Mouse (Mus musculus): ENCODE data around the gene Tube1. TPM values are rescaled to one million over a fixed set of nuclear protein-coding genes. Genes with fewer than 3 reads are reported as not detected.

Tube1 gene
- 1.1 and 1.8 TPM in 2 replicates for total RNA-seq (2014; rRNA removed)
- polyA plus RNA-seq (2012; rRNA removed) = 0.72 and 0.75 TPM in 2 replicates

DNA sequence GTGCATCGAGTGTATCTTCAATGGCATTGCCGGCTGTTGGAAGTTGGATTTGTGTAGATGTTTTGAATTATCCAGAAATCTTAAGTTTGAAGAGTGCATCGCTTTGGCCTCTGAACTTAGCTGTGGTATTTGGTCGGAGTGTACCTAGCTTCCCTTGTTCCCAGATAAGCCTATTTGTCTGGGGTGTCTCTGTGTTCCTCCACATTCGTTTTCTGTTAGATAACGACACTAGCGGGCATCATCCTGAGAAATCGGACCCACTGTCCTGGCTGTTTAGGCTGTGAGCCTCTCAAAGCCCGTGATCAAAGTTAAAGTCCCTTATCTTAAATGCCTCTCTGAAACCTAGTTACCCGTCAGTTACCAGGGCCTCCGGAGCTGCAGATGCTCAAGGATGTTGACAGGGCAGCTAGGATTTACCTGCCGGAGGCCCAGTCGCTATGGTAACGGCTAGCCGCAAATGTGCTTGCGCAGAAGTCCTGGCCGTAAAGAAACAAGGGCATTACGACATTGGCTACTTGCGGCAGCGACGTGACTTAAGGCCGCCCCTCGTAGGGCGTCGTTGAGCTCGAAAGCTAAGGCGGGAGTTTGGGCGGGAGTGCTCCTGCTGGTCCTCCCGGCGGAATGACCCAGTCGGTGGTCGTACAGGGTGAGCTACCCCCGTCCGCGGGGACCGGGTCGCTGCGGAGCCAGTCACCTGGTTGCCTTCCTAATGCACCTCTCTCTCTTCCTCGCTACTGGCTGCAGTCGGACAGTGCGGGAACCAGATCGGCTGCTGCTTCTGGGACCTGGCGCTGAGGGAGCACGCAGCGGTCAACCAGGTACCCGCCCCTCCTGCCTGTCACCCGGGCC lies at the start of gene Tube1, which contains the start of gene Fam229b:
TSS of gene Tube1 (plus strand) at position 515 of the 849 bp plus-strand sequence.
TSS of gene Fam229b (minus strand) at position 453 of the 849 bp plus-strand sequence.
- TF ChIP-seq CTCF (IDR thresholded peaks at IDR 0.05; ENCODE audit: low read depth, low read length) = no peak
- TF ChIP-seq POLR2A (IDR thresholded peaks at IDR 0.05; ENCODE audit: extremely low read depth, insufficient read depth, low read length) = no peak
- peak; percentile 88 for DNase-seq (ENCODE audit: extremely low read depth, low read depth, low spot score)
- Histone ChIP-seq H3K4me3 (ENCODE audit: insufficient read depth, low read depth, low read length) (peak within 1 kb of the TSS; percentile 80), H3K27ac (replicated peaks; ENCODE audit: insufficient read depth, low read depth, low read length) (no peak within 1 kb of the TSS), H3K9ac (ENCODE audit: low read depth, low read length) (peak within 1 kb of the TSS; percentile 62), H3K79me2 (ENCODE audit: control insufficient read depth, insufficient read depth, low read length) (no peaks in the 10 kb centered on the region), H3K27me3 (ENCODE audit: control insufficient read depth, insufficient read depth, low read length) (no peaks in the 10 kb centered on the region), H3K4me1 (ENCODE audit: control insufficient read depth, insufficient read depth, low read length) (no peaks in the 10 kb centered on the region), H3K36me3 (ENCODE audit: control insufficient read depth, insufficient read depth, low read length) (no peaks in the 10 kb centered on the region)
- 4% methylated on average over 47 of the region's 47 CpGs for WGBS

DNA sequence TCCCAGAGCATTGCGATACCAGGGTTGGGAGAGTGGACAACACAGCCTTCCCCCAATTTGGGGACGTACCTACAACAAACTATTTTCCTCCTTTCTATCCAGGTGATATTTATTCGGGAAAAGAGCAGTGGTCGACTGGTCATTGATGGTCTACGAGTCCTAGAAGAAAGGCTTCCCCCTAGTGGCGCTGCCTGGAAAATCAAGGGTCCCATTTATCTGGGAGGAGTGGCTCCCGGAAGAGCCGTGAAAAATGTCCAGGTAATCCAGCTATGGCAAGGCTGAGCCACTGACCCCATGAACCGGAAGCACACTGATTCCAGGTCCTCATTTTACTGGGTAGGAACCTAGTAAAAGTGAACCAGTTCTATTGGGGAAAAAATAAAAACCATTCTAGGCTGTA lies 36.8 kb upstream of the Tube1 start:
- H3K27ac ChIP-seq (replicated peaks; ENCODE audit: insufficient read depth, low read depth, low read length) = no peak overlapping the region
- no peak overlapping the region for H3K9ac ChIP-seq (ENCODE audit: low read depth, low read length)
- WGBS = 81% methylated on average over 9 of the region's 9 CpGs
- no peaks in the 10 kb centered on the region for H3K4me1 ChIP-seq (ENCODE audit: control insufficient read depth, insufficient read depth, low read length)
- TF ChIP-seq CTCF (IDR thresholded peaks at IDR 0.05; ENCODE audit: low read depth, low read length) (peak; percentile 26; the same call in 1 of the 2 replicates), POLR2A (IDR thresholded peaks at IDR 0.05; ENCODE audit: extremely low read depth, insufficient read depth, low read length) (no peak)
- H3K4me3 ChIP-seq (ENCODE audit: insufficient read depth, low read depth, low read length) = no peak overlapping the region
- H3K27me3 ChIP-seq (ENCODE audit: control insufficient read depth, insufficient read depth, low read length) = no peaks in the 10 kb centered on the region
- H3K79me2 ChIP-seq (ENCODE audit: control insufficient read depth, insufficient read depth, low read length) = no peaks in the 10 kb centered on the region
- no peak for DNase-seq (ENCODE audit: extremely low read depth, low read depth, low spot score)
- H3K36me3 ChIP-seq (ENCODE audit: control insufficient read depth, insufficient read depth, low read length) = peaks cover 1% of the 10 kb centered on the region; the same call in 1 of the 2 replicates

DNA sequence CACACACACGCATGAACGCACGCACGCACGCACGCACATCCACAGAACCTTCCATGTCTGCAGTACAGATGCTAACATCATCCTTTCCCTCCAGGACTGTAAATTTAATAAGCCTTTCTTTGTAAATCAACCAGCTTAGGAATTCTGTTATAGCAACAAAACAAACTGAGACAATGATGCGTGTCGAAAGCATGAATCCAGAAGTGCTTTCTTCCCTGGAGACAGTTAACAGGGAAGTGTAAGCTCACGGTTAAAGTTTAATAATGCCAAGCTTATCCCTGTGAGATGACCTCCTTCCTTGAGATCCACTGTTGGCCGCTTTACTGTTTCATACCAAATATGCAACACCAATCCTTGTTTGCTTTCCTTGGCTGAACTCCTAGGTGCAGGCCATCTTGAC lies 35.0 kb upstream of the Tube1 start:
- H3K36me3 ChIP-seq (ENCODE audit: control insufficient read depth, insufficient read depth, low read length) = peaks cover 1% of the 10 kb centered on the region; the same call in 1 of the 2 replicates
- 95% methylated on average over 10 of the region's 10 CpGs for WGBS
- no peaks in the 10 kb centered on the region for H3K27me3 ChIP-seq (ENCODE audit: control insufficient read depth, insufficient read depth, low read length)
- H3K4me1 ChIP-seq (ENCODE audit: control insufficient read depth, insufficient read depth, low read length) = no peaks in the 10 kb centered on the region
- no peak overlapping the region for H3K4me3 ChIP-seq (ENCODE audit: insufficient read depth, low read depth, low read length)
- TF ChIP-seq POLR2A (IDR thresholded peaks at IDR 0.05; ENCODE audit: extremely low read depth, insufficient read depth, low read length) (no peak), CTCF (IDR thresholded peaks at IDR 0.05; ENCODE audit: low read depth, low read length) (no peak)
- no peak overlapping the region for H3K27ac ChIP-seq (replicated peaks; ENCODE audit: insufficient read depth, low read depth, low read length)
- no peak overlapping the region for H3K9ac ChIP-seq (ENCODE audit: low read depth, low read length)
- no peaks in the 10 kb centered on the region for H3K79me2 ChIP-seq (ENCODE audit: control insufficient read depth, insufficient read depth, low read length)
- DNase-seq (ENCODE audit: extremely low read depth, low read depth, low spot score) = no peak

DNA sequence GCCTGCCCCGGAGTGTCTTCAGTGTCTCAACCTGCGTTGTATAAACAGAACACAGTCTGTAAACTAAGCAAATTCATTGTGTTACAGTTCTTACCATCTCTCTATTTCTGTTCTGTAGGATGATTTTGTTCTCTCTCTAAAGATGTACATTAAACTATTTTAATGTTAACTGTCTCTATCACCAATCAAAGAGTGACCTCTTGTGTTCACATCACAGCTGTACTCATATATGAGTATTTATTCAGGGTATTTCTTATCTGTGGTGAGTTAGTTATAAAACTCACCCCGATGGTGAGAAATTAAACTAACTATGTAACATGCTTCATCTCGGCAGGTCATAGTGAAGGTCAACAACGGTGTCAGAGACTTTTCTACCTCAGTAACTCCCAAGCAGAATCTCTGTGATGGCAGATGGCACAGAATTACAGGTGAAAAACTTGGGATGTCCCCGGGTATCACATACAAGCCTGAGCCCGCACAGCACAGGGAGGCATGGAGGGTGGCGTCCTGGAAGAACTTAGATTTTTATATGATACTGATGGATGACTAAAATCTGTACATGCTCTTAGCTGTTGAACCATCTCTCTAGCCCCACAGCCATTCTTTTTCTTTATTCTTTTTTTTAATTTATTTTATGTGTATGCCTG lies 28.9 kb upstream of the Tube1 start:
- H3K4me1 ChIP-seq (ENCODE audit: control insufficient read depth, insufficient read depth, low read length) = no peaks in the 10 kb centered on the region
- H3K27me3 ChIP-seq (ENCODE audit: control insufficient read depth, insufficient read depth, low read length) = no peaks in the 10 kb centered on the region
- no peak overlapping the region for H3K9ac ChIP-seq (ENCODE audit: low read depth, low read length)
- no peak for DNase-seq (ENCODE audit: extremely low read depth, low read depth, low spot score)
- H3K4me3 ChIP-seq (ENCODE audit: insufficient read depth, low read depth, low read length) = no peak overlapping the region
- H3K27ac ChIP-seq (replicated peaks; ENCODE audit: insufficient read depth, low read depth, low read length) = no peak overlapping the region
- 93% methylated on average over 8 of the region's 8 CpGs for WGBS
- no peaks in the 10 kb centered on the region for H3K79me2 ChIP-seq (ENCODE audit: control insufficient read depth, insufficient read depth, low read length)
- H3K36me3 ChIP-seq (ENCODE audit: control insufficient read depth, insufficient read depth, low read length) = no peaks in the 10 kb centered on the region; the same call in 1 of the 2 replicates
- TF ChIP-seq POLR2A (IDR thresholded peaks at IDR 0.05; ENCODE audit: extremely low read depth, insufficient read depth, low read length) (no peak), CTCF (IDR thresholded peaks at IDR 0.05; ENCODE audit: low read depth, low read length) (no peak)

DNA sequence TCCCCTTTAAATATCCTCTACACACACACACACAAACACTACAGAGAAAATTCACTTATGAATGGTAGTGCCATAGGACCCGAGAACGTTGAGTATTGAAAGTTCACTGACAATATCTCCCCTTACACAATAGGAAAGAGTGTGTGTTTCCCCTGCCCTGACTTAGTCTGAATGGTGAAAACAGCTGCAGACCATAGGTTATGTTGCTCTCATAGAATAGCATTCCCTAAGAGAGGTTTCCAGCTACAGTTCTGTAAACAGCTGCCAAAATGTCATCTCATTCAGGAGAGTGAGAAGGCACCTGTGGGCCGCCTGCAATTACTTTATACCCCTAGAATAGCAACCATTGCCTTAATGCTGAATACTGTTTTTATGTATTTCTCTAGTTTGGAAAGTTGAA lies 27.4 kb upstream of the Tube1 start:
- 78% methylated on average over 3 of the region's 3 CpGs for WGBS

More for the DNA sequence above, 27.4 kb upstream of the Tube1 start:
- no peak for DNase-seq (ENCODE audit: extremely low read depth, low read depth, low spot score)
- Histone ChIP-seq H3K4me3 (ENCODE audit: insufficient read depth, low read depth, low read length) (no peak overlapping the region), H3K27ac (replicated peaks; ENCODE audit: insufficient read depth, low read depth, low read length) (no peak overlapping the region), H3K36me3 (ENCODE audit: control insufficient read depth, insufficient read depth, low read length) (no peaks in the 10 kb centered on the region; the same call in 1 of the 2 replicates), H3K79me2 (ENCODE audit: control insufficient read depth, insufficient read depth, low read length) (no peaks in the 10 kb centered on the region), H3K4me1 (ENCODE audit: control insufficient read depth, insufficient read depth, low read length) (no peaks in the 10 kb centered on the region), H3K9ac (ENCODE audit: low read depth, low read length) (no peak overlapping the region), H3K27me3 (ENCODE audit: control insufficient read depth, insufficient read depth, low read length) (no peaks in the 10 kb centered on the region)
- TF ChIP-seq CTCF (IDR thresholded peaks at IDR 0.05; ENCODE audit: low read depth, low read length) (no peak), POLR2A (IDR thresholded peaks at IDR 0.05; ENCODE audit: extremely low read depth, insufficient read depth, low read length) (no peak)

All from liver, adult 2 months (tissue).